Mouse (Mus musculus): Measurements from ENCODE around the gene Npc2.

The Npc2 gene

GRCm38 (mm10) chr12:84784604-84785381, 11.8 kb upstream of the Npc2 start:
- DNase-seq (ENCODE audit: low spot score in 2 of 2) = peak; percentile 76 to 80

DNA sequence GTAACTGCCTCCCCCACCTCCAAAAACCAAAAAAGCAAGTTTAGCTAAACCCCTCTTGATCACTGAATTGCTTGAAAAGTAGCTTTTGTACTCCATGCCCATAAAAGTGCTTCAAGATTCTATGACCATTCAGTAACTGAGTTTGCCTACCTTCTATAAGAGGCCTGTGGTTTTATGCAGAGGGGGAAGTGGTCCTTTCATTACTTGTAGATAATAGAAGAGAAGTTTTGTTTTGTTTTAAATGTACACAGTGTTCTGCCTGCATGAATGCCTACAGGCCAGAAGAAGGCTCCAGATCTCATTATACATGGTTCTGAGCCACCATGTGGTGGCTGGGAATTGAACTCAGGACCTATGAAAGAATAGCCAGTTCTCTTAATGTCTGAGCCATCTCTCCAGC, 3.3 kb upstream of the Npc2 start:
- no peak for DNase-seq (ENCODE audit: low spot score in 2 of 2)

- DNase-seq (ENCODE audit: low spot score in 2 of 2) = no peak
These were observed 1.4 kb upstream of the Npc2 start for GRCm38 (mm10) chr12:84774376-84774775.

DNA sequence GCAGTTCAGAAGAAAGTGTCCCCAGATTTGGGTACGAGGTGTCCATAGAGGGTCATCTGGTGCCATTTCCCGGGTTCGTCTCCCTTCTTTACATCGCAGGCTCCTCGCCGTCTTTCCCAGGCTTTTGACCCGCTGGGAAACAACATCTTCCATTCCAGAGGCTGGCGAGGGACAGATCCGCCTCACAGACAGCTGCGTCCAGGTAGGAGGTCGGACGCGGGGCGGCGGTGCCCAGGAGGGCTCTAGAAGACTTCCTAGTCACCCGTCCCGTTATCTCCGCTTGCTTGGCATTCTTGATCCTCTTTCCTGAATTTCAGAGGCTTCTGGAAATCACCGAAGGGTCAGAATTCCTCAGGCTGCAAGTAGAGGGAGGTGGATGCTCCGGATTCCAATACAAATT, 524 bp upstream of the Npc2 start:
- DNase-seq (ENCODE audit: low spot score in 2 of 2) = no peak

DNA sequence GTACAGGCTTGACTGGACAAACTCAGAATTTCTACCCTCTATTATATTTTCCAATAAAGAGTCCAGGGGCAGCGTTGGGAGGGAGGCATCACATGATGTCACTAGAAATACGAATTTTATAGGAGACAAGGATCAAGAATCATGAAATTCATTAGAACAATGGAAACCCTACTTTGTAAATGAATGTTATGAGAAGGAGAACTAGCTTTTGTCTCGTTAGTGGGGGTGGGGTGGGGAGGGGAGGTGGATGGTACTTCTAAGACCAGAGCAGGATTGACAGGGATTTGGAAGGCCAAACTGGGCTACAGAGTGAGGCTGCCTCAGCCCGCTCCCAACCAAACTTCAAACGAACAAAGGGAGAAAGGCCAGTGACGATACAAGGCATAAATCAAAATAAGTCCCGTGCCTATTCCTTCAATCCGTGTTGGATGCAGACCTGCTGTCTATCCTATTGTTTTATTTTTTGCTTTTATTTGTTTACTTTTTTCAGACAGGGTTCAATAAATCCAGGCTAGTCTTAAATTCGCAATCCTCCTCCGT, 901 bp downstream of the Npc2 start:
- DNase-seq (ENCODE audit: low spot score in 2 of 2) = no peak

DNA sequence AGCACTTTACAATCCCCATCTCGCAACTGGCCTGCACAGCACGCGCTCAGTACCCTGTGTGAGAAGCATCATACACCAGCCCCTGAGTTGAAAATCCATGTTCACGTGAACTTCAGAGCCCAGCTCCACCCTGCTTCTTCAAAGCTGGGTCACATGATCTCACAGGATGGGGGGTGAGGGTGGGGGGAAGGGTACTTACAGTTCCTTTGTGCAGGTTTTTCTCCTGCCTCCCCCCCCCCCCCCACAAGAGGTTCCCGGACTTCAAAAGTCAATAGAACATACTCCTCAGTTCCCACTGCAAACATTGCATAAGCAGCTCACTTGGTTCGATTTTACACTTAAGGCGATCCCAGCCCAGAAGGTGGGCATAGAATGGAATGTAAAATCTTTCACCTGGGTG, 3.3 kb downstream of the Npc2 start:
- no peak for DNase-seq (ENCODE audit: low spot score in 2 of 2)

GRCm38 (mm10) chr12:84767510-84767909, 5.4 kb downstream of the Npc2 start:
- DNase-seq (ENCODE audit: low spot score in 2 of 2) = no peak

GRCm38 (mm10) chr12:84766113-84766735, 6.7 kb downstream of the Npc2 start:
- no peak for DNase-seq (ENCODE audit: low spot score in 2 of 2)

DNA sequence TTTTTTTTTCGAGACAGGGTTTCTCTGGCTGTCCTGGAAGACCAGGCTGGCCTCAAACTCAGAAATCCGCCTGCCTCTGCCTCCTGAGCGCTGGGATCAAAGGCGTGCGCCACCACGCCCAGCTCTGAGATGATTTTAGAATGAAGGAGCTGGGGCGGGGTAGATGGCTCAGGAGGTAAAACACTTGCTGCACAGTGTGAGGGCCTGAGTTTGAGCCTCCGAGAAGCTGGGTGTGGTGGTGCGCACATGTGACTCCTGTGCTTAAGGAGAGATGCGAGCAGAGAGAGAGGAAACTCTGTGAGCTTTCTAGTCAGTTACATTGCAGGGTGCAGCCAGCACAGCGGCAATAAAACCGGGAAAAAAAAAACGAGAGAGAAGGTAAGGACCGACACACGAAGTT, 7.4 kb downstream of the Npc2 start:
- DNase-seq (ENCODE audit: low spot score in 2 of 2) = no peak

- no peak for DNase-seq (ENCODE audit: low spot score in 2 of 2)
These were observed 8.2 kb downstream of the Npc2 start for GRCm38 (mm10) chr12:84764756-84765155.

DNA sequence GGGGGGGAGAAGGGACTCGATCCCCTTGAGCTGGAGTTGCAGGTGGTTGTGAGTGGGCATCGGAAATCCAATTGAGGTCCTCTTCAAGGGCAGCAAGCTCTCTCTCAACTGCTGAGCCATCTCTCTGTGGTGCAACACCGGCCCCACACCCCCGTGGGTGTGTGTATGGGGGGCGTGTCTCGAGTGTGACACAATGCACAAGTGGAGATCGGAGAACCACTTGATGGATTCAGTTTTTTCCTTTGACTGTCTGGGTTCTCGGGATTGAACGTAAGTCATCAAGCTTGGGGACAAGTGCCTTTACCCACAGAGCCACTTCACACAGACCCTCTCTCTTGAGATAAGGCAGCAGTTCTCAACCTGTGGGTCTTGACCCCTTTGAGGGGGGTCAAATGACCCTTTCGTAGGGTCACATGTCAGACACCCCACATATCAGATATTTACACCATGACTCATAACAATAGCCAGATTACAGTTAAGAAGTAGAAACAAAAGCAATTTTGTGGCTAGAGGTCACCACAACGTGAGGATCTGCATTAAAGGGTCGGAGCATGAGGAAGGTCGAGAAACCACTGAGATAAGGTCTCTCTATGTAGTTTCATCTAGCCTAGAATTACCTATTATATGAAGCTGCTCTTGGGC, 9.3 kb downstream of the Npc2 start:
- DNase-seq (ENCODE audit: low spot score in 2 of 2) = no peak

- DNase-seq (ENCODE audit: low spot score in 2 of 2) = no peak
These were observed 10.4 kb downstream of the Npc2 start for GRCm38 (mm10) chr12:84762532-84762931.

GRCm38 (mm10) chr12:84759063-84759462, 13.9 kb downstream of the Npc2 start:
- no peak for DNase-seq (ENCODE audit: low spot score in 2 of 2)

DNA sequence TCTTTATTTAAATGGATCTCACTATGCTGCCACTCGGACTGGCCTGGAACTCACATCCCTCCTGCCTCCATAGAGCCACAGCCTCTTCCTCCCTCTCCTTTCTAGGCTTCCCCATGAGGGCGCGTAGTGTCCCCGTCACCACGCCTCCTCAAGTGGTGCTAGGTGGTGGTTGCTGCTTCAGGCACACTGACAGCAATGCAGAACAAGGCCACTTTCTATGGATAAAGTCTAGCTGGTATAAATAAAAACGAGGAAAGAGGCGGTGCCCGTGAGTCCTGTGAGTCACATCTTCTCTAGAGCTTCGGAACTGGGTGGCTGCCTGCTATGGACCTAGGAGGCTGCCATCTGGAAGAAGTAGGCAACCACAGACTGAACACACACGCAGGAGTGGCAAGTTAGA, 16.9 kb downstream of the Npc2 start:
- DNase-seq (ENCODE audit: low spot score in 2 of 2) = peak; percentile 70 to 84

DNA sequence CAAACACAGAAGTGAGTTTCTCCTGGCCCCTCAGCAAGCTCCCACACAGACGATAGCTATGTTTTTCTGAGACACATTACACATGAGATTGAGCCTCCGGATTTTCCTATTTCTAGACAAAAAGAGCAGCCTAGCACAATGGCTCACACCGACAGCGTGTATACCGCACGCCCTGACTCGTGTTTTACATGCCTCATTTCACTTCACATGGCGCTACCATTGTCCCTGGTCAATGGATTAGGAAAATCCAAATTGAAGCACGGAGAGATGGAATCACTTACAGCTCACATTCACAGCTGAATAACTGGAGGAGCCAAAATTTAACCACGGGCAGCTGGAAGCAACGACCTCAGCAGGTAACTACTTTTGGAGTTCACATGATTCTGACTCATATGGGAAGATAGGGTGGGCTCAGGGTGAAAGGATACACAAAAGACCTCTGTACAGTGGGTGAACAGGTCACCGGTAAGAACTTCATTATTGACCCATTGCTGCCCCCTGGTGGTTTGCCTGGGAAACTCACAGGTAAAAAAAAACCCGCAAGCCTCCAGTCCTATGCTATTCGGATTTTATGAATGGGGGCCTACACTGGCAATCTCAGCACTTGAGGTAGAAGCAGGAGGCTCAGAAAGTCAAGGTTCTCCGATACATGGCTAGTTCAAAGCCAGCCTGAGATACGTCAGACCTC, 17.8 kb downstream of the Npc2 start:
- DNase-seq (ENCODE audit: low spot score in 2 of 2) = no peak

DNA sequence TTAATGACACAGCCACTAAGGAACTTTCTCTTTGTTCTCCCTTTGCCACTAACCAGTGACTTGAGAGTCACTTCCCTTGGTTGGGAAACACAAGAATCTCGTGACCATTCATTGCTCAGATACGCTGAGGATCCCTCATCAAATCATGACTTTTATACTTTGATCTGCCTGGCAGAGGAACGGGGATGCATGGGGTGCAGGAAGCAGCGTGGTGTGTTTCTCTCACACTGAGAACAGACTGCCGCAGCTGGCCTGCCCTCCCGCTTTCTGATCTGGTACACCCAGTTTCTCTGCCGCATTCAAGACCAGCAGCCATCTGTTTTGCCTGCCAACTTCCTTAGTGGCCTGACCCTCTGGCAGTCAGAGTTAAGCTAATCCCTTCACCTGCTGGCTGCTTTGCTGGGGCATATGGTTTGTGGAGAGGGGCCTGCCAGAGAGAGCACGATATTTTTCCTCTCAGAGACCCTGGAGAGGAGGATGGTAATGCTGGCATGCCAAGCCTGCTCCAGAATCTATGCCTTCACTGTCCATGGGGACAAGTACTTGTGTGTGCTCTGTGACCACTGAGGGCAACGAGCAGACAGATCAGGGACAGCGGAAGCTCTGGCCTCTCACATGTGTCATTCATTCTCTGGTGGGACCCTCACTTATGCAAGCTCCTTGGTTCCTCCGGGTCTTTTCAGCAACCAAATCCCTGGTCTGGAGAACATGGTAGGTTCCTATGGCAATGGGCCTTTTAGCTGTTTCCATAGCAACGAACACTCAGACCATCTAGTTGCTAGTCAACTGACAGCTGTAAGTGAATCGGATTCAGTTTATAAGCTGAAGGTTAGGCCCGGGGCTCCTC, 20.6 kb downstream of the Npc2 start:
- DNase-seq (ENCODE audit: low spot score in 2 of 2) = no peak

GRCm38 (mm10) chr12:84750661-84751060, 22.3 kb downstream of the Npc2 start:
- DNase-seq (ENCODE audit: low spot score in 2 of 2) = no peak

GRCm38 (mm10) chr12:84748134-84748533, 24.8 kb downstream of the Npc2 start:
- no peak for DNase-seq (ENCODE audit: low spot score in 2 of 2)

DNA sequence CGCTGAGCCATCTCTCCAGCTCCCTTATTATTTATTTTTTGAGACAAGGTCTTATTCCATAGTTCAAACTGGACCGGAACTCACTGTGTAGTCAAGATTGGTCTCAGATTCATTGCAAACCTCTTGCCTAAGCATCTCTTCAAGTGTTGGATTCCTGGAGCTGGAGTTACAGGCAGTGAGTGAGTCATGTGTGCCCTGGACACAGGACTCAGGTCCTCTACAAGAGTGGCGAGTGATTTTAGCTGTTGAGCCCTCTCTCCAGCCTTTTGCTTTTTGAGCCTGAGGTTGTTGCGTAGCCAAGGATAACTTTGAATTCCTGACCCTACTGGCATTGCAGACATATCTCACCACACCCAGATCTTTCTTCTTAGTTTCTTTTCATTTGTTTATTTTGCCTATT, 27.3 kb downstream of the Npc2 start:
- DNase-seq (ENCODE audit: low spot score in 2 of 2) = no peak

- no peak for DNase-seq (ENCODE audit: low spot score in 2 of 2)
These were observed 29.5 kb downstream of the Npc2 start for GRCm38 (mm10) chr12:84743496-84743895.

DNA sequence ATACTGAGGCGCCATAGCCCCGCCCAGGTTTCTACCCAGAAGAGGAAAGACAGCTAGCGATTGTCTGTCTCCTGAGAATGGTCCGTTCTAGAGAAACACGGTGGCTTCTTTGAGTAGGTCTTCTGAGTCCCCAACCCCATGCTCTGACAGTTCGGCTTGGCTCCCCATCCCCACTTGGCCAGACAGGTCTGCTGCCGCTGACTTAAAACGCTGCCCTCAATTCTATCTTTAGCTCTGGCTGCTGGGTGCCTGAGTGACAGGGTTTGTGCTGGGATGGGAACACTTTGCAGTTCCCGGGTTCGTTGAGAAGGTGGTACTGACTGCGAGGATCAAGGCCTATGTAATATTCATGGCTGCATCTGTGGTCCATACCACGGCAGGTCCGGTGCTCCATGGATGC, 39.6 kb downstream of the Npc2 start:
- no peak for DNase-seq (ENCODE audit: low spot score in 2 of 2)
